Mouse (Mus musculus): ENCODE data around the gene Rps18.

- no peak for TF ChIP-seq CTCF (IDR thresholded peaks at IDR 0.05; ENCODE audit: low read depth)
- TF ChIP-seq EP300 (IDR thresholded peaks at IDR 0.05; ENCODE audit: low read depth), result no peak
Observed at GRCm38 (mm10) chr17:33950131-33950625, 5.6 kb downstream of the Rps18 start.

All from heart, postnatal 0 days (tissue).